Mouse (Mus musculus): Measurements from ENCODE around the gene Sema6d.

Sema6d gene

GRCm38 (mm10) chr2:124089813-124090230 lies at the start of gene Sema6d:
Sema6d (plus strand) TSS chr2:124089969.
- DNase-seq (ENCODE audit: low spot score), result no peak

- DNase-seq (ENCODE audit: low spot score), result no peak
Measured at GRCm38 (mm10) chr2:124059910-124060309, 29.9 kb upstream of the Sema6d start.

GRCm38 (mm10) chr2:124068380-124068779 lies 21.4 kb upstream of the Sema6d start:
- no peak for DNase-seq (ENCODE audit: low spot score)

- DNase-seq (ENCODE audit: low spot score), result no peak
Measured at GRCm38 (mm10) chr2:124070664-124071063, 19.1 kb upstream of the Sema6d start.

GRCm38 (mm10) chr2:124071380-124071779 lies 18.4 kb upstream of the Sema6d start:
- no peak for DNase-seq (ENCODE audit: low spot score)

- DNase-seq (ENCODE audit: low spot score), result no peak
Measured at GRCm38 (mm10) chr2:124090231-124091141, 717 bp downstream of the Sema6d start.

- no peak for DNase-seq (ENCODE audit: low spot score)
Measured at GRCm38 (mm10) chr2:124099697-124100096, 9.9 kb downstream of the Sema6d start.

GRCm38 (mm10) chr2:124100486-124101200 lies 10.9 kb downstream of the Sema6d start:
- DNase-seq (ENCODE audit: low spot score), result no peak

GRCm38 (mm10) chr2:124101201-124101517 lies 11.4 kb downstream of the Sema6d start:
- no peak for DNase-seq (ENCODE audit: low spot score)

GRCm38 (mm10) chr2:124101580-124101979 lies 11.8 kb downstream of the Sema6d start:
- DNase-seq (ENCODE audit: low spot score), result no peak

GRCm38 (mm10) chr2:124103277-124103676 lies 13.5 kb downstream of the Sema6d start:
- DNase-seq (ENCODE audit: low spot score), result no peak

GRCm38 (mm10) chr2:124118469-124119243 lies 28.9 kb downstream of the Sema6d start:
- DNase-seq (ENCODE audit: low spot score), result no peak

- DNase-seq (ENCODE audit: low spot score), result no peak
Measured at GRCm38 (mm10) chr2:124120355-124120754, 30.6 kb downstream of the Sema6d start.

GRCm38 (mm10) chr2:124121539-124121938 lies 31.8 kb downstream of the Sema6d start:
- DNase-seq (ENCODE audit: low spot score), result no peak

GRCm38 (mm10) chr2:124125504-124125903 lies 35.7 kb downstream of the Sema6d start:
- no peak for DNase-seq (ENCODE audit: low spot score)

- DNase-seq (ENCODE audit: low spot score), result no peak
Measured at GRCm38 (mm10) chr2:124126853-124127252, 37.1 kb downstream of the Sema6d start.

GRCm38 (mm10) chr2:124130876-124131275 lies 41.1 kb downstream of the Sema6d start:
- DNase-seq (ENCODE audit: low spot score), result no peak

- no peak for DNase-seq (ENCODE audit: low spot score)
Measured at GRCm38 (mm10) chr2:124141510-124142044, 51.8 kb downstream of the Sema6d start.

GRCm38 (mm10) chr2:124145528-124145927 lies 55.8 kb downstream of the Sema6d start:
- DNase-seq (ENCODE audit: low spot score), result no peak

GRCm38 (mm10) chr2:124158158-124158557 lies 68.4 kb downstream of the Sema6d start:
- no peak for DNase-seq (ENCODE audit: low spot score)

- no peak for DNase-seq (ENCODE audit: low spot score)
Measured at GRCm38 (mm10) chr2:124162001-124162599, 72.3 kb downstream of the Sema6d start.

- no peak for DNase-seq (ENCODE audit: low spot score)
Measured at GRCm38 (mm10) chr2:124168411-124168810, 78.6 kb downstream of the Sema6d start.
